Mouse (Mus musculus): ENCODE data around the gene Ctnnbl1.
A peak's percentile ranks its signal among the peaks of the same experiment; 100 is the strongest.

Gene Ctnnbl1

DNA sequence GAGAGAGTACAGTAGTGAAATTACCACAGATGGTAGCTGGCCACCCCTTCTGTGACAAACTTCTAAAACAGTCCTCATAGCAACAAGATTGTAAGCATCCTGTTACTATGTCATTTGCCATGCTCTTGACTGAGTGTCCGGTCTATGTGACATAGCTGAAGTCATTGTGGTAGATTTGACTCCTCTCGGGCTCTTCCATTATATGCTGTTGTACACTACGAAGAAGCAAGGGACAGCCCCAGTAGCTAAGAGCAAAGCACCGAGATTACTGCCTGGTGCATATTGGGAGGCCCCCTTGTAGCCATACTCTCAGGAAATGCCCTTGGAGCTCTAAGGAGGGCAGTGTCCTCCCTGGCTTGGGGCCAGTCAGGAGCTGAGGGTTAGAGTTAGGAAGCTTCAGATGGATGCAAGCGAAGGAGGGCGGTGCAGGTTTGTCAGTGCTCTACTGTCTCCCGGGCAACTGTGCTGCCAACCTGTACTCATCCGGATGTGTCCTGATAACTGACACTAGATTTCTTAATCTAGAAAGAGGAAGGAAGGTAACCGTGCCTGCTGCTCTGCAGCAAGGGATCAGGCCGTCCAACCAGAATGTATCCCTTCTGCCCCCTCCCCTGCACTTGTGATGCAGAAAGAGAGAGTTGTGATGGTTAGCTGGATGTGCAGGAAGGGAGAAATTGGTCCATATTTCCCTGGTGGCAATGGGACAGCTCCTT, 55.8 kb downstream of the Ctnnbl1 start:
- DNase-seq (ENCODE audit: extremely low read depth, low read depth, low spot score) = no peak

DNA sequence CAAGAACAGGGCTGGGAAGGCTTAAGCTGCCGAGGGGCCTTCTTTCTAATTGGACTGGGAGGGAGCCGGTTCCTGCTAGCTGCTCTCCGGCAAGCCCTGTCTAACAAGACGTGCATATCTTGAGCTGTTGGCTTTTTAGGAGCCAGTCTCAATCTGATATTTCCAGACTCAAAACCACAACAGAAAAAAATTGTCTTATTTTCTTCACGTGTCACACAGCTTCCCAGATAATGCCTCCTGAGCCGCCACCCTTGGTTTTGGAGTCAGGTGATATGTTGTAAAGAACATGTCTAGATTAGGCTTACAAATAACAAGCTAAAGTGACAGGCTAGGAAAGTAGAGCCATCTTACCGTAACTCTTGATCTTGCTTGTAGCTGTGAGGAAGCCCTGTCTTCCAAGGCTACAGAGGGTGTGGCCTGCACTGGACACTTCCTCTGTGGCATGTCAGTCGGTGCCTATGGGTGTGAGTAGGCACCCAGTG, 56.7 kb downstream of the Ctnnbl1 start:
- no peak for DNase-seq (ENCODE audit: extremely low read depth, low read depth, low spot score)

- DNase-seq (ENCODE audit: extremely low read depth, low read depth, low spot score) = no peak
Measured at GRCm38 (mm10) chr2:157795627-157796423, 58.6 kb downstream of the Ctnnbl1 start.

- no peak for DNase-seq (ENCODE audit: extremely low read depth, low read depth, low spot score)
Measured at GRCm38 (mm10) chr2:157799533-157799932, 62.3 kb downstream of the Ctnnbl1 start.

DNA sequence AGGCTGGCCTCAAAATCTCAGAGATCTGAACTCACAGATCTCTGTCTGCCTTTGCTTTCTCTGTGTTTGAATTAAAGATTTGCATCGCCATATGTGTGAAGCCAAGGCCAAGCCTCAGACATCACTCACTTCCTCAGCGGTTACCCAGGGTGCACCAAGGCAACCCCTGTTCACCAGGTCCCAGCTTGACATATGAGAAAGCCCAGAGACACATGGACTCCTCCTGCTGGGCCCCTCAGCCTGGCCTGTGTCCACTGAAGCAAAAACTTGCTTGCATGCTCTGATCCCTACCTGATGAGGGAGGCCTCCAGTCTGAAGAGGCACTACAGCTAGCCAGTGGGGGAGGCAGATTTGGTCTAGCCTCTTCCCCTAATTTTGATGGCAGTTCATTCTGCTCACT, 63.1 kb downstream of the Ctnnbl1 start:
- no peak for DNase-seq (ENCODE audit: extremely low read depth, low read depth, low spot score)

GRCm38 (mm10) chr2:157800746-157801501, 63.7 kb downstream of the Ctnnbl1 start:
- DNase-seq (ENCODE audit: extremely low read depth, low read depth, low spot score) = no peak

- no peak for DNase-seq (ENCODE audit: extremely low read depth, low read depth, low spot score)
Measured at GRCm38 (mm10) chr2:157801505-157802357, 64.5 kb downstream of the Ctnnbl1 start.

- DNase-seq (ENCODE audit: extremely low read depth, low read depth, low spot score) = no peak
Measured at GRCm38 (mm10) chr2:157802666-157803065, 65.5 kb downstream of the Ctnnbl1 start.

DNA sequence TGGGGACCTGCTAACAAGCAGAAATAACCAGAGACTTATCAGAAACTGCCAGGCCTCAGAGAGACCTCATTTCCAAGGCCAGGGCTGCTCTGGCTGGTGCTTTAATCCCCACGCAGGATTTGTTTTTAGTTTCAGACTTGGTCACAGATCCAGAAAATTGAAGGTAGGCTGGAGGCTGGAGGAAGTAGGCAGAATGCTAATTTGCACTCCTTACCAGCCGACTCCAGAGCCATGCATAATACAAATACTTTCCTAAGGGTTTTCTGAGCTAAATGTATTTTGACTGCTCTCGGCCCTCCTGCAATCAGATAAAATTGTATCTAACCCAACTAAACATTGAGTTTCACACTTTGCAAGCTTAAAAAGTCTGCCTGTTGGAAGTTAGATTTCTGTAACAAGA, 67.2 kb downstream of the Ctnnbl1 start:
- no peak for DNase-seq (ENCODE audit: extremely low read depth, low read depth, low spot score)

DNA sequence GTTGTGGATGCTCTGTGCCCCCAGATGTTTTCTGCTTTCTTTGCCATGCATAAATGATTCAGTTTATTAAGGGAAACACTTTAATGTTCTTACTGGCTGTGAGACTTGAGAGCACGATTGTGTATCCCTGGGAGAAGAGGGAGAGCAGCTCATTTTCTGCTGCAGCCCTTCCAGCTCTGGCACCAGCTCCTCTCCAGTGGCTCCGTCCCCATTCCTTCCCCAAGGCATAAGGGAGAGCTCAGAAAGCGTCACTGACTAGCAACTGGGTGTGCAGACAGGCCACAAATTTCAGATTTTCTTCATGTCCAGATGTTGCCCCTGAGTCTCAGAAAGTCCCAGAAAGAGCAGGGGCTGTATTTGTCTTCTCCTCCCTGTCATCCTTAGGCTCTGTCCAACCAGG, 67.9 kb downstream of the Ctnnbl1 start:
- DNase-seq (ENCODE audit: extremely low read depth, low read depth, low spot score) = no peak

GRCm38 (mm10) chr2:157807076-157807475, 69.9 kb downstream of the Ctnnbl1 start:
- no peak for DNase-seq (ENCODE audit: extremely low read depth, low read depth, low spot score)

DNA sequence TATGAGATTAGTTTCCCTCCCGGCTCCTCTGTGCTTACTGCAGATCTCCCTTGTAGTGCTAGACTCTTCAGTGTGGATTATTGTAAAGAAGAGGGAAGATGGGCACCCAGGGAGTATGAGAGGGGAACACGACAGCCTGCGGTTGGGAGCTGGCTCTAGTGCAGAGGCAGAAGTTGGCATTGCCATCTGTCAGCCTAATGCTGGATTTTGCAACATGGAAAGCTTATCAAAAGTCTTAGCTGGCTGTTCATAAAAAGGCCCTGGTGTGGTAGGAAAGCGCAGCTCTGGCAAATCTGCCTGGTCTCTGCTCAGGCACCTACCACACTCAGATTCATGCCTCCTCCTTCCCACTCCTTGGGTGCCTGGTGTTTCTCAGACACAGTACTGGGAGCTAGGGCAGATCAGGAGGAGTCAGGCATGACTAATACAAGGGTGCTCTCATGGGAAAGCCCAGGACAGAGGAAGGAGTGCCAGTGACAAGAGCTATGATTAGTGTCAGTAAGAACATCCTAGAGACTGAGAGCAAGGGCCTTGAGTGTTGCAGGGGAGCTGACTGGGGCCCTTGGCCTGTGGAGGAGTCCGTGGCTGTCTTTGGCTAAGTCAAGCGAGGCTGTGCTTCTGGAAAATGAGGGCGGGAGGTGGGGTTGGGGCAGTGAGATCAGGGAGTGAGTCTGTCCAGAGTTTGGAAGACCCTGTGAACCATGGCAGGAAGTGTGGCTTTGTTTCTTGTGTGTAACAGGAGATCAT, 70.6 kb downstream of the Ctnnbl1 start:
- DNase-seq (ENCODE audit: extremely low read depth, low read depth, low spot score) = no peak

DNA sequence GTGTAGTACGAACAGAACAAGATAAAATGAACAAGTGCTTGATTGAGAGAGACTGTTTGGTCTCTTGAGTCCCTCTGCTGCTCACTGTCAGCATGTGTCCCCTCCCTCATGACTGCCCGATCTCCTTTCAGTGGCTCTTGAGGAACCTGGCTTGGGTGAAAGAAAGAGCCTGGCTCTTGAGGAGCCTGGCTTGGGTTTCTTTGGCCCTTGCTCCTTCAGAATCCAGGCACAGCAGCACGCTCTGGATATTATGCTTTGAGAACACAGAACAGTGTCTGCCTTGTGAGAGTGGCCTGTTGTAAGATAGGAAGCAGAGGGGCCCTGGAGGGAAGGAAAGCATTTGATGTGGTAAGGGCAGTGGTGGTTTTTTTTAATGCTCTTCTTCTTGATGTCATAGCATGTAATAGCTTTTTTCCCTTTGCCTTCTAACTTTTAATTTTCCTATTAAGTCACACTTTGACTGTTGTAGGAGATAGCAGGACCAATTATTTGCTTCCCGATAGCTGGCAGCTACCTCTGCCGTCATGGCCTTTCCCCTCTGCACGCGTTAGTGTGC, 71.2 kb downstream of the Ctnnbl1 start:
- no peak for DNase-seq (ENCODE audit: extremely low read depth, low read depth, low spot score)

GRCm38 (mm10) chr2:157809341-157809740, 72.1 kb downstream of the Ctnnbl1 start:
- no peak for DNase-seq (ENCODE audit: extremely low read depth, low read depth, low spot score)

DNA sequence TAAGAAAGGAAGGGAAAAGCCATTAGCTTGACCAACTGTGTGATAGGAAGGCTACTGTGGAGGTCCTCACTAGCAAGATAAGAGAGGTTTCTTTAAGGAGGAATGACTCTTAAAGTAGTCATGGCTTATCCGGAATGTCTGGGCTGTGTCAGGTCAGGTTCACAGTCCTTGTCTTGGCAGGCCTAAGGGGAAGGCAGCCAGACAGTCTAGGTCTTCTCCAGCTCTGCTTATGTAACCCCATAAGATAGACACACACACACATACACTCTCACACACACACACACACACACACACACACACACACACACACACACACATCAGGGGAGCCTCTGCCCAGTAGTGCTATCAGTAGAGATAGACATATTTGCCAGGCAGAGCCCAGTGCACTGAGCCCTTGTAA, 73.5 kb downstream of the Ctnnbl1 start:
- no peak for DNase-seq (ENCODE audit: extremely low read depth, low read depth, low spot score)

- no peak for DNase-seq (ENCODE audit: extremely low read depth, low read depth, low spot score)
Measured at GRCm38 (mm10) chr2:157813121-157813520, 75.9 kb downstream of the Ctnnbl1 start.

DNA sequence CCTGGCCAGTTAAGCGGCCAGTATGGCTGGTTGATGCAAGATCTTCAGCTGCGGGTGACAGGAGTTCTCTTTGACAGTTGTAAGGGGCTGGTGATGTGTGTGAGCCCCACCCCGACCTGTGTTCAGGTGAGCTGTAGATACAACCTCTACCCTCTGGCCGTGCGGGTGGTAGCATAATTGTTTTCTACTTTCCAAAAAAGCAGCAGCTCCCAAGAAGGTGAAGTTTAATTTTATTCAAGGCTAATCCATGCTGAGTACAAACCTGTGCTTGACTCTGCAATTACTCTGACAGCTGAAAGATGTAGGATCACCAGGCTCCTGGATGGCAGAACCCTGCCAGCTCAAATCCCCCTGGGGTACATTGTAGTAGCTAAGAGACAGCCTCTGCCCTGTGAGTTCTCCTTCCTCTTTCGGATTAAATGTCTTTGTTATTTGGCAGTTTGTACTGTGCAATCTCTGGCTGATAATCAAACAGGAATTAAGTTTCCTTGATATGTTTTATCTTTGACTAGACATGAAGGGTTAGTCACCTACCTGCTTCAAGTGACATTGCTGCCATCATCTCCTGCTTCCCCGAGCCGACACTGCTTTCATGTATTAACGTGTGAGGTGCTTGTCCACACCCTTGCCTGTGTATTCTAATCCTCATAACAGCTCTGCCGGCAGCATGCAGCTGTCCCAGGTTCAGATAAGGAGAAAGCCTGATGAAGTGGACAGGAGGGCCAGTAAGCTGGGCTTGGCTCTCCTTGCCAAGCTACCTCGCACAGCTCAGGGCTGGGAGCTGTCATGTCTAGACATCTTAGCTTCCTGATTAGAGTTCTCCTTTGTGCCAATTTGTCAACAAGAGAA, 77.1 kb downstream of the Ctnnbl1 start:
- peak; percentile 18 for DNase-seq (ENCODE audit: extremely low read depth, low read depth, low spot score)

- no peak for DNase-seq (ENCODE audit: extremely low read depth, low read depth, low spot score)
Measured at GRCm38 (mm10) chr2:157814965-157815283, 77.7 kb downstream of the Ctnnbl1 start.

GRCm38 (mm10) chr2:157817672-157818071, 80.5 kb downstream of the Ctnnbl1 start:
- DNase-seq (ENCODE audit: extremely low read depth, low read depth, low spot score) = no peak

All from fat pad, adult 2 months (tissue).